Mouse (Mus musculus) forebrain, embryonic 13.5 days (tissue): ENCODE data around the gene Csad. TPM values are rescaled to one million over a fixed set of nuclear protein-coding genes. Genes with fewer than 3 reads are reported as not detected.

Experiments used
- ATAC-seq: fragments of 200-750 bp; cut with Nextera tagmentation; 2 replicates; pipeline ENCODE4 v1.8.0; 2017
- H3K27ac ChIP-seq: fragments of 300-500 bp; sonication (generic); 2 replicates; pipeline ENCODE4 v1.5.1; 2015; ENCODE audit warnings: inconsistent platforms, mild to moderate bottlenecking, moderate library complexity
- H3K27me3 ChIP-seq: fragments of 300-500 bp; sonication (generic); 2 replicates; pipeline ENCODE4 v1.6.1; 2015; ENCODE audit warnings: mild to moderate bottlenecking, inconsistent platforms
- H3K36me3 ChIP-seq: fragments of 300-500 bp; sonication (generic); 2 replicates; pipeline ENCODE4 v1.6.1; 2015; ENCODE audit warnings: mild to moderate bottlenecking, inconsistent platforms; ENCODE audit not compliant: poor library complexity, severe bottlenecking
- H3K4me1 ChIP-seq: fragments of 300-500 bp; sonication (generic); 2 replicates; pipeline ENCODE4 v1.6.1; 2015; ENCODE audit warnings: inconsistent platforms
- H3K4me2 ChIP-seq: fragments of 300-500 bp; sonication (generic); 2 replicates; pipeline ENCODE4 v1.6.1; 2015; ENCODE audit warnings: inconsistent platforms, mild to moderate bottlenecking, moderate library complexity
- H3K4me3 ChIP-seq: fragments of 300-500 bp; sonication (generic); 2 replicates; pipeline ENCODE4 v1.5.1; 2015; ENCODE audit warnings: mild to moderate bottlenecking, inconsistent platforms
- H3K9ac ChIP-seq: fragments of 300-500 bp; sonication (generic); 2 replicates; pipeline ENCODE4 v1.6.1; 2015; ENCODE audit warnings: mild to moderate bottlenecking, inconsistent platforms
- H3K9me3 ChIP-seq: fragments of 300-500 bp; sonication (generic); replicated peaks from 2 replicates; pipeline ENCODE4 v1.6.1; 2016; ENCODE audit warnings: inconsistent platforms
- WGBS: fragments of 180-500 bp; shearing (Covaris S2); methylation state at CpG from one replicate; pipeline ENCODE4 v1.1.7; 2015; 5-methylcytosine and 5-hydroxymethylcytosine counted together
- polyA plus RNA-seq: library from polyadenylated mRNA; unstranded; fragments of >200 nt; fragmentation: Nextera tagmentation; extraction: Ambion mirVana; gene quantifications from 2 replicates; pipeline ENCODE4 v1.2.1, GENCODE M21; 2015

Csad gene
- polyA plus RNA-seq, 1 experiment from 2014 or later = 42.7 TPM

- no peak for ATAC-seq
- 90% methylated on average over 7 of the region's 7 CpGs for WGBS
- Histone ChIP-seq H3K27ac (no peak overlapping the region), H3K9me3 (no peaks in the 10 kb centered on the region), H3K36me3 (no peaks in the 10 kb centered on the region), H3K4me1 (no peaks in the 10 kb centered on the region), H3K4me2 (no peak overlapping the region), H3K4me3 (no peak overlapping the region), H3K27me3 (no peaks in the 10 kb centered on the region), H3K9ac (no peak overlapping the region)
Observed at GRCm38 (mm10) chr15:102192271-102192812, 12.2 kb downstream of the Csad start.

GRCm38 (mm10) chr15:102191699-102192098, 12.8 kb downstream of the Csad start:
- Histone ChIP-seq H3K9me3 (no peaks in the 10 kb centered on the region), H3K4me1 (no peaks in the 10 kb centered on the region), H3K36me3 (peaks cover 4% of the 10 kb centered on the region; the same call in 1 of the 2 replicates), H3K27me3 (no peaks in the 10 kb centered on the region), H3K4me3 (no peak overlapping the region), H3K4me2 (no peak overlapping the region), H3K9ac (no peak overlapping the region), H3K27ac (no peak overlapping the region)
- 87% methylated on average over 7 of the region's 7 CpGs for WGBS
- ATAC-seq = no peak

- H3K4me1 ChIP-seq = no peaks in the 10 kb centered on the region
- H3K4me3 ChIP-seq = no peak overlapping the region
- H3K9me3 ChIP-seq = no peaks in the 10 kb centered on the region
- H3K27me3 ChIP-seq = no peaks in the 10 kb centered on the region
- H3K9ac ChIP-seq = no peak overlapping the region
- H3K4me2 ChIP-seq = no peak overlapping the region
- no peak for ATAC-seq
- H3K27ac ChIP-seq = no peak overlapping the region
- 60% methylated on average over 6 of the region's 6 CpGs for WGBS
- peaks cover 17% of the 10 kb centered on the region; the same call in 1 of the 2 replicates for H3K36me3 ChIP-seq
Observed at GRCm38 (mm10) chr15:102188883-102189282, 15.6 kb downstream of the Csad start.

GRCm38 (mm10) chr15:102188096-102188495, 16.4 kb downstream of the Csad start:
- Histone ChIP-seq H3K9me3 (no peaks in the 10 kb centered on the region), H3K27me3 (no peaks in the 10 kb centered on the region), H3K27ac (no peak overlapping the region), H3K4me3 (no peak overlapping the region), H3K36me3 (peaks cover 24% of the 10 kb centered on the region; the same call in 1 of the 2 replicates), H3K4me2 (no peak overlapping the region), H3K4me1 (no peaks in the 10 kb centered on the region), H3K9ac (no peak overlapping the region)
- 92% methylated on average over 10 of the region's 10 CpGs for WGBS
- no peak for ATAC-seq

GRCm38 (mm10) chr15:102186239-102186638, 18.3 kb downstream of the Csad start:
- Histone ChIP-seq H3K9me3 (no peaks in the 10 kb centered on the region), H3K9ac (no peak overlapping the region), H3K4me1 (no peaks in the 10 kb centered on the region), H3K27me3 (no peaks in the 10 kb centered on the region), H3K36me3 (peaks cover 25% of the 10 kb centered on the region; the same call in 1 of the 2 replicates), H3K27ac (no peak overlapping the region), H3K4me3 (no peak overlapping the region), H3K4me2 (no peak overlapping the region)
- 82% methylated on average over 11 of the region's 11 CpGs for WGBS
- ATAC-seq = no peak

- WGBS = 89% methylated on average over 3 of the region's 3 CpGs
- H3K27ac ChIP-seq = no peak overlapping the region
- H3K4me1 ChIP-seq = no peaks in the 10 kb centered on the region
- peaks cover 42% of the 10 kb centered on the region; the same call in 1 of the 2 replicates for H3K36me3 ChIP-seq
- ATAC-seq = no peak
- no peak overlapping the region for H3K9ac ChIP-seq
- no peaks in the 10 kb centered on the region for H3K27me3 ChIP-seq
- H3K9me3 ChIP-seq = no peaks in the 10 kb centered on the region
- H3K4me2 ChIP-seq = no peak overlapping the region
- no peak overlapping the region for H3K4me3 ChIP-seq
Observed at GRCm38 (mm10) chr15:102183076-102183475, 21.4 kb downstream of the Csad start.

GRCm38 (mm10) chr15:102179924-102180323, 24.6 kb downstream of the Csad start:
- ATAC-seq = no peak
- Histone ChIP-seq H3K9me3 (no peaks in the 10 kb centered on the region), H3K27ac (no peak overlapping the region), H3K9ac (no peak overlapping the region), H3K27me3 (no peaks in the 10 kb centered on the region), H3K36me3 (peaks cover 33% of the 10 kb centered on the region; the same call in 1 of the 2 replicates), H3K4me1 (no peaks in the 10 kb centered on the region), H3K4me2 (no peak overlapping the region), H3K4me3 (no peak overlapping the region)
- 92% methylated on average over 14 of the region's 14 CpGs for WGBS

GRCm38 (mm10) chr15:102179106-102179505, 25.4 kb downstream of the Csad start:
- ATAC-seq = no peak
- Histone ChIP-seq H3K4me1 (no peaks in the 10 kb centered on the region), H3K4me2 (no peak overlapping the region), H3K4me3 (no peak overlapping the region), H3K9me3 (no peaks in the 10 kb centered on the region), H3K27me3 (no peaks in the 10 kb centered on the region), H3K27ac (no peak overlapping the region), H3K9ac (no peak overlapping the region), H3K36me3 (peaks cover 34% of the 10 kb centered on the region; the same call in 1 of the 2 replicates)
- 80% methylated on average over 9 of the region's 9 CpGs for WGBS

GRCm38 (mm10) chr15:102178279-102178678, 26.2 kb downstream of the Csad start:
- H3K27me3 ChIP-seq = no peaks in the 10 kb centered on the region
- 10% methylated on average over 6 of the region's 6 CpGs for WGBS
- H3K9ac ChIP-seq = no peak overlapping the region
- H3K27ac ChIP-seq = no peak overlapping the region
- no peak for ATAC-seq
- H3K4me2 ChIP-seq = no peak overlapping the region
- H3K9me3 ChIP-seq = no peaks in the 10 kb centered on the region
- H3K4me3 ChIP-seq = no peak overlapping the region
- H3K4me1 ChIP-seq = no peaks in the 10 kb centered on the region
- peaks cover 27% of the 10 kb centered on the region; the same call in 1 of the 2 replicates for H3K36me3 ChIP-seq

GRCm38 (mm10) chr15:102177417-102177816, 27.1 kb downstream of the Csad start:
- 86% methylated on average over 8 of the region's 8 CpGs for WGBS
- H3K36me3 ChIP-seq = peaks cover 24% of the 10 kb centered on the region; the same call in 1 of the 2 replicates
- no peak for ATAC-seq
- no peaks in the 10 kb centered on the region for H3K9me3 ChIP-seq
- no peaks in the 10 kb centered on the region for H3K4me1 ChIP-seq
- H3K4me2 ChIP-seq = no peak overlapping the region
- no peak overlapping the region for H3K4me3 ChIP-seq
- H3K27me3 ChIP-seq = no peaks in the 10 kb centered on the region
- H3K9ac ChIP-seq = no peak overlapping the region
- no peak overlapping the region for H3K27ac ChIP-seq

- Histone ChIP-seq H3K27ac (no peak overlapping the region), H3K9ac (no peak overlapping the region), H3K4me2 (no peak overlapping the region), H3K4me3 (no peak overlapping the region), H3K27me3 (no peaks in the 10 kb centered on the region), H3K4me1 (no peaks in the 10 kb centered on the region), H3K9me3 (no peaks in the 10 kb centered on the region), H3K36me3 (peaks cover 24% of the 10 kb centered on the region; the same call in 1 of the 2 replicates)
- WGBS = 88% methylated on average over 7 of the region's 7 CpGs
- ATAC-seq = no peak
Observed at GRCm38 (mm10) chr15:102176571-102177316, 27.8 kb downstream of the Csad start.

GRCm38 (mm10) chr15:102175736-102176319, 28.7 kb downstream of the Csad start:
- ATAC-seq = no peak
- no peak overlapping the region; the same call in 1 of the 2 replicates for H3K9ac ChIP-seq
- peaks cover 24% of the 10 kb centered on the region; the same call in 1 of the 2 replicates for H3K36me3 ChIP-seq
- 86% methylated on average over 16 of the region's 16 CpGs for WGBS
- H3K4me3 ChIP-seq = no peak overlapping the region
- no peak overlapping the region for H3K4me2 ChIP-seq
- no peaks in the 10 kb centered on the region for H3K27me3 ChIP-seq
- H3K27ac ChIP-seq = no peak overlapping the region
- H3K4me1 ChIP-seq = no peaks in the 10 kb centered on the region
- H3K9me3 ChIP-seq = no peaks in the 10 kb centered on the region
